Comparison of ENCODE assay signal across 12 mouse cellular contexts in genomic region chr4:90014203-90014602, GRCm38 (mm10).
"Had no signal": no experiment of that assay in that cellular context is flagged by ENCODE, and none has a peak within 500 bp of the region (broad histone marks: within the 10 kb centered on the region; RNA-seq: fewer than 3 reads in every experiment).

No protein-coding gene starts in this region.

- H3K4me3 ChIP-seq: limb, embryonic 13.5 days; neural tube, embryonic 13.5 days had no signal

- H3K36me3 ChIP-seq: limb, embryonic 13.5 days; neural tube, embryonic 13.5 days had no signal

- H3K27ac ChIP-seq: limb, embryonic 13.5 days; liver, embryonic 14.5 days; neural tube, embryonic 13.5 days had no signal

- H3K4me1 ChIP-seq: limb, embryonic 13.5 days; neural tube, embryonic 13.5 days had no signal

- H3K4me2 ChIP-seq: limb, embryonic 13.5 days; neural tube, embryonic 13.5 days had no signal

- H3K9ac ChIP-seq: limb, embryonic 13.5 days; liver, embryonic 14.5 days; neural tube, embryonic 13.5 days had no signal

- DNase-seq: kidney, adult 18-20 months; kidney, postnatal 10 days; kidney, postnatal 4 days; left cerebral cortex, postnatal 4 days; lung, adult 18-20 months; lung, postnatal 36 days; midbrain, embryonic 14.5 days; right cerebral cortex, postnatal 14 days; thymus, postnatal 4 days had no signal

- H3K27me3 ChIP-seq: limb, embryonic 13.5 days; neural tube, embryonic 13.5 days had no signal

- H3K9me3 ChIP-seq: limb, embryonic 13.5 days; neural tube, embryonic 13.5 days had no signal
